Mouse (Mus musculus): ENCODE data around the gene Kdsr.

DNA sequence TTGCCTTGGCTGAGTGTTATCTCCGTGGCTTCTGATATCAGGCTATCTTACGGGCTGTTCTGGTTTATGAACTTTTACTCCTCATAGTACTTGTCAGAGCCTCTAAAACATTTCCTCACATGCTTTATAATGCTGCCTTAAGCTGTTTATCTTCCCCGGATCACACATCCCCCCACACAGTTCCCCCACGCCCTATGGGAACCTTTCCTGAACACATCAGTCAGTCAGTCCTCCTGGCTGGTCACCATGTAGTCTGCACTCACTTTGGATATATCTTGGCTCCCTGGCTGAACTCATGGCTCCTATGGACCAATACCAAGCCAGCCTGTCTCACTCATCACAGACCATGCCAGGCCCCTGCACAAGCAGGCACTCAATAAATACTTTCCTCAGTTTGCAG lies 2.9 kb downstream of the Kdsr start:
- TF ChIP-seq CTCF (IDR thresholded peaks at IDR 0.05) (no peak), EP300 (IDR thresholded peaks at IDR 0.05) (no peak)
